Mouse (Mus musculus): ENCODE data around the gene Dnaja1.
A peak's percentile ranks its signal among the peaks of the same experiment; 100 is the strongest.

Dnaja1 gene

GRCm38 (mm10) chr4:40722011-40722666 lies at the start of gene Dnaja1:
TSS of gene Dnaja1 (plus strand) at chr4:40722150.
- DNase-seq (ENCODE audit: low spot score), result peak; percentile 99

- no peak for DNase-seq (ENCODE audit: low spot score)
Measured at GRCm38 (mm10) chr4:40673526-40673925, 48.4 kb upstream of the Dnaja1 start.

DNA sequence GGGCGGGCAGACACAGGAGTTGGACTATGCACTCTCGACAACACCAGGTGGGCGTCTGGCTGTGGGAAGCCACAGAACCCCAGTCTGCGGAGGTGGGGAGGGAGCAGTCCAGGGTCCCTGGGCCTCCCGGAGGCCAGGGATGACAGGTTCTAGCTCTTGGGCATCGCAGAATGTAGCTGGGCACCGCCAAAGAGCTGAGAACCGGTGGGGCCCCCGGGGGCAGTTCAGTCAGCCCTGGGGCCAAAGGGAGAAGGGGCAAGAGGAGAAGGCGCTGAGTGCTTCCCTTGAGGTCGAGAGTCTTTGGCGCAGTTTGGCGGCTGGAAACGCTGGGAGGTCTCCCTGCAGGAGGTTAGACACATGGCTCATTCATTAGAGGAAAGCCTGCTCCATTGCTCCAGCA lies 45.6 kb upstream of the Dnaja1 start:
- no peak for DNase-seq (ENCODE audit: low spot score)

DNA sequence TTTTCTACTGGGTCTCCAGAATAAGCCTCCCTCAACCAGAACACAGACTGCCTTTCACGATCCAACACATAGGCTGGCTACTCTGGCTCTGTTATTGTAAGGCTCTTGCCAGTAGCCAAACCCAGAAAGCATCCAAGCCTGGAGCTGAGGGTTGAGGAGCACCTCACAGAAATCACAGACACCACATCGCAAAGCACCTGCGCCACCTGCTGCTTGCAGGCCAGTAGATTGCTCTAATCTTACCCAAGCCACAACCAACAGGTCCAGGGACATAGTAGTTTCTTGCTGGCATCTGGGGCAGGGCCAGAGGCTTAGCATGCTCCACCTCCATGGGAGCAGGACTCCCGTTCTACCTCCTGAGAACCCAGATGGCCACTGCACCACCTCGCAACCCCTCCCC lies 44.8 kb upstream of the Dnaja1 start:
- DNase-seq (ENCODE audit: low spot score), result no peak

- DNase-seq (ENCODE audit: low spot score), result no peak
Measured at GRCm38 (mm10) chr4:40680250-40680860, 41.6 kb upstream of the Dnaja1 start.

- DNase-seq (ENCODE audit: low spot score), result peak; percentile 62
Measured at GRCm38 (mm10) chr4:40681908-40682307, 40.0 kb upstream of the Dnaja1 start.

DNA sequence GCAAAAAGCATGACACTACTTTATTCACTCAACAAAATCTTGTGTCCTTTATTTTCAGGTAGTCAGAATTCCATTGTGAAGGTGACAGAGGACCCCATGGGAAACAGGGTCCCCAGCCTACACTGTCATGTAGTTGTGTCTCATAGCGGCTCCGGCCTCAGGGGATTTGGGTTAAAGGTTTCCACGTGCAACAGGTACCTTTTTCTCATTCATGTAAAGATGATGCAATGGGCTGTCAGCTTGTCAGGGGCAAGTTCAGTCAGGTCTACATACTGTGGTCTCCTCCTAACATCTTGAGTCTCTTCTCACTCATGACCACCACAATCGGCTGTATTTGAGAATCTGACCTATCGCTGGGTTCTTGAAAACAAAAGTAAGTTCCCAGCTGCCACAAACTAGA lies 39.6 kb upstream of the Dnaja1 start:
- DNase-seq (ENCODE audit: low spot score), result no peak

DNA sequence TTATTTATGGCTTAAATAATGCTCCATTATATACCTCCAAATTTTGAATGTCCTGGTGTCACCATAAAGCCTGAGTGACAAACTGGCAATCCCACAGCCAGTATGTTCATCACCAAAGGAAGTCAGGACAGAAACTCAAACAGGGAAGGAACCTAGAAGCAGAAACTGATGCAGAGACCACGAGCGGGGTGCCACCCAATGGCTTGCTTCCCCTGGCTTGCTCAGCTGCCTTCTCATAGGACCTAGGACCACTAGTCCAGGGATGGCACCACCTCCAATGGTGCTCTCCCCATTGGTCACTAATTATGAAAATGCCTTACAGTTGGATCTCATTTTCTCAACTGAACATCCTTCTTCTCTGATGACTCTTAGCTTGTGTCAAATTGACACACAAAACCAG lies 38.6 kb upstream of the Dnaja1 start:
- no peak for DNase-seq (ENCODE audit: low spot score)

GRCm38 (mm10) chr4:40691100-40691499 lies 30.9 kb upstream of the Dnaja1 start:
- DNase-seq (ENCODE audit: low spot score), result no peak

GRCm38 (mm10) chr4:40697059-40697458 lies 24.9 kb upstream of the Dnaja1 start:
- DNase-seq (ENCODE audit: low spot score), result no peak

GRCm38 (mm10) chr4:40700216-40700615 lies 21.7 kb upstream of the Dnaja1 start:
- DNase-seq (ENCODE audit: low spot score), result no peak

DNA sequence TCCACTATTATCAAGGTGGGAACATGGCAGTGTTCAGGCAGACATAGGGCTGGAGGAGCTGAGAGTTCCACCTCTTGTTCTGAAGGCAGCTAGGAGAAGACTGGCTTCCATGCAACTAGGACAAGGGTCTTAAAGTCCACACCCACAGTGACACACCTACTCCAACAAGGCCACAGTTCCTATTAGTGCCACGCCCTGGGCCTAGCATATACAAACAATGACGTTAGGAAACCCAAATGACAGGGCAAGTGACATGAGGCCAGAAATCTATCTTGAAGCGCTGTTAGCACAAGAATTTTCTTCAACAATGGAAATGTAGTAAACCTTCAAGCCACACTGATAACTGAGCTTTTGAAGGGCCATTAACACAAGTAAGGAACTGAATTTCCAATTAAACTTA lies 20.2 kb upstream of the Dnaja1 start:
- no peak for DNase-seq (ENCODE audit: low spot score)

DNA sequence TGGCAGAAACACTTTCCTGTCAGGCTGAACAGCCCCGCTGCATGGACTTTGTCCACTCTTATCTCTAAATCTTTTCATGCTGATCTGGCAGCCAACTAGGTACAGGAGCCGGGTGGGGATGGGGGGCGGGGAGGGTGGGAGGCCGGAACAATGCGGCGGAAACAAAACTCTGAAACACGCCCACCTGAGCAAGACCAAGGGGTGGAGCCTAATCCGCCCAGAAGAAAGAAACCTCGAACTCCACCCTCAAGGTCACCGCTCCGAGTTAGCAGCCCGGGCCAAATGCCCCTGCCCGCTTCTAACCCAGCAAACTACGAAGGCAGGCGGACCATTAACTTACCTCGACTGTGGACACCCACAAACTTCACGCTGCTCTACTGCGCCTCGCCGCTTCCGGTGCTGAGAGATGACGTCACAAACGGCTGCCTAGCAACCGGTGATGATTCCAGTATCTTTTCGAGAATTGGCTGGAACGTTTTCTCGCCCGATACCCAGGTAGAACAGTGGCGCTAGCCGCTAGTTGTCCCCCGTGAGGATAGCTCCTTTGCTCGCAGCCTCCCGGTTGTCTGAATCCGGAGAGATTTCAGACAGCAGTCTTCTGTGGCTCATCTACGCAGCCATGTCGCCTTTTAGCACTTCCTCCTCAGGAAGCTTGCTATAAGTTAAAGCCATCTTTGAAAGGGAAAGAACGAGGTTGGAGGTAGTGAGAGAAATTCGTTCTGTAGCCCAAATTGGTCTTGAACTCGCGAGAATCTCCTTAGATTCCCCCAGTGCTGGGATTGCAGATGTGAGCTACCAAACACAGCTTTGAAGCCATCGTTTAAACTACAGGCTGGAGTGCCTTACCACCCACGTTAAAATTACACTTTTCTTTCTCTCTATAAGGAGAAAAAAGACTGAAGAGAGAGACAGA lies 18.9 kb upstream of the Dnaja1 start, which contains the start of gene Aptx:
Gene Aptx, minus strand, starts transcription at position 398 of the 913 bp plus-strand sequence.
- DNase-seq (ENCODE audit: low spot score), result peak; percentile 96

DNA sequence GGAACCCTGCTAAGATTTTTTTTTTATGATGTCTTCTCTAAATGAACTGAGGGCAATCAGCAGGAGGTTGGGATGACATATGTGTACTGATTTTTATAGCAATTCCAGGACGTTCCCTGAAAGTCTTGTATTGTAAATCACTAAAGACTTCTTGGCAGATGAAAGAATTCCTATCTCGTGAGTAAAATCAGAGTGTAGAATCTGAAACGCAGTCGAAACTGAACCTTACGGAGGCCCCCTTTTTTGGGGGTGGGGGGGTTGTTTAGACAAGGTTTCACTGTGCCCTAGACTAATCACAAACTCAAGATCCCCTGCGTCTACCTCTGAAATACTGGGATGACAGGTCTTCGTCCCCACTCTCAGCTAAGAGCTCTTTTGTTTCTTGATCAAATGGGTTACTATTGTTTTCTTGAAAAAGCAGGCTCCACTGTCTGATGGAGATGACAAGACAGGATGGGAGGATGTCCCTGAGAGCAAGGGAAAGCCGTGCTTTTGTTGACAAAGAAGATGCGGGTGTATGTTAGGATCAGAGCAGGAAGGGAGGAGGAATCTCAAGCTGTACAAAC lies 18.2 kb upstream of the Dnaja1 start:
- no peak for DNase-seq (ENCODE audit: low spot score)

DNA sequence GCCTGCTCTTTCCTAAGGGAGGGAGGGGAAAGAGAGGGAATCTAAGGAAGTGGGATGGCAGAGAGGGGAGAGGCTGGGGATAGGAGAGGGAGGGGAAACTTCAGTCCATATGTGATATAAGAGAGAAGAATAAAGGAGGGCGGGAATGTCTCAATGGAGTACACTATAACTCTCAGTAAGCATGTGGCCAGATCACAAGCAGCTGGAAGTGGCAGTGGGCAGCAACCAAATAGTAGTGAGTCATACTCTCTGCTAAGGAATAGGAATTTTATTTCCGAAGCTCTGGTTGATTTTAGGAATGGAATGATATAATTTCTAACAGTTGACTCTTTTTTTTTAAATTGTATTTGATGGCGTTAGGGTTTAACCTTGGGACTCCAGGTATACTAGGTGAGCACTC lies 4.8 kb upstream of the Dnaja1 start:
- DNase-seq (ENCODE audit: low spot score), result no peak

- no peak for DNase-seq (ENCODE audit: low spot score)
Measured at GRCm38 (mm10) chr4:40720910-40721309, 1.0 kb upstream of the Dnaja1 start.

DNA sequence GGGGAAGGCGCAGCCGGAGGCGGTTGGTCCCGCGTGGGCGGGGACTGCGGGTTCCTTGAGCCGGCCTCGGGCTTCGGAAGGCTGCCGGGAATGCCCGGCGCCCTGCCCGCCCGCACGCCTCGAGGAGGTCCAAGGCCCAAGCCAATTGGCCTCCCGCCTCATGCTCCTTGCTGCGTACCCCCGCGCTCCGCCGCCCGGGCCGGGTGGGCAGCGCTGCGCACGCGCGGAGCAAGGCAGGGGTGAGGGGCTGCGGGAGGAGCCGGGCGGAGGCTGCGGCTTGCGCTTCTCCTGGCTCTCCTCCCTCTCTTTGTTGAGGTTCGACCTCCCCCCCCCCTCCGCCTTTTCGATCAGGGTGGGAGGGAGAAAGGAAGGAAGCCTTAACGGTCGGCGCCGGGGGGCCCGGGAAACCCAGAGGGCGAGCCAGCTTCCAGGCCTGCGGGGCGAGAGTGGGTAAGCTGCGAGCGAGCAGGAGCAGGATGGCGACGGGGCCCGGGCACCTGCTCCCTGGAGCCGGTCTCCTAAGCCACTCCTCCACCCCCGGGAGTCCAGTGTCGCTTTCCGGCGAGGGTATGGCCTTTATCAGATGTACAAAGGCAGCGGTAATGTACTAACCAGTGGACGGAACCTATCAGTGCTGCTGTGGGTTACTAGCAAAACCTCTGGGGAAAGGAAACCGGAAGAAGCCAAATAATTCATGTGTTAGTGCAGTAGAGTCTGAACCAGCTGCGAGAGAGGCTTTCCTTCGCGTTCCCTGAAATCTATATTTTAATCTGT lies 924 bp downstream of the Dnaja1 start:
- DNase-seq (ENCODE audit: low spot score), result peak; percentile 63

GRCm38 (mm10) chr4:40725141-40725540 lies 3.2 kb downstream of the Dnaja1 start:
- no peak for DNase-seq (ENCODE audit: low spot score)

DNA sequence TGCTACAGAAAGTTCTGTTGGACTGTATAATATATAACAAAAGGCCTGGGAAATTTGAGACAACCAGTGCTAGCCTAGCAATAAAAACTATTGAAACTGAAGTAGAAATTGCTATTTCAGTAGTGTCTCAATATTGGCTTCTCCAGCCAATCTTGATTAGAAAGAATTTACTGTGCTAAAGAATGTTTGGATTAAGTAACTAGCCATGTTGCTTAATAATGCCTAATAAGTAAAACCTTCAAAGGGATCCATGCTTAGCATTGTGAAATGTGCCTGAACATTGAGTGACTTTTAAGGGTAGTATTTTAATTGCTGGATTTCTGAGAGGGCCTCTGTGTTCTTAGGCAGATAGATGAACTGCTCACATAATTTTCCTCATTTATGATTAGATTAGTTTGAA lies 3.6 kb downstream of the Dnaja1 start:
- no peak for DNase-seq (ENCODE audit: low spot score)

- no peak for DNase-seq (ENCODE audit: low spot score)
Measured at GRCm38 (mm10) chr4:40727247-40727646, 5.3 kb downstream of the Dnaja1 start.

DNA sequence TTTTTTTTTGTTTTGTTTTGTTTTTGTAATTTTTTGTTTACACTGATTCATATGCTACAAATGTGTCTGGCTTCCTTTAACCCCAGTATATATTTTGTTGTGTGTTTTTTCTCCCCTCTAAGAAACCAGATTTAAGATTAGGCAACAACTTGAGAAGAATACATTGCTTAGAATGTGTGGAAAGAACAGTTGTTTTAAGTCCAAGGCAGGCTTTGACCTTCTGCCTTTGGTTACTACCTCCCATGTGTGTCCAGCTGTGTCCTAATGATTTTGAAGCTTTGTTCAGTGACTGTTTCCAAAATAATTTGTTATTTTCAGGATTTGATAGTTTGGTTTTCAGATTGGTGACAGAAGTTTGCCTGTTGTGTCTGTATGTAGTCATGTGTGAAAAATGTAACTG lies 9.3 kb downstream of the Dnaja1 start:
- DNase-seq (ENCODE audit: low spot score), result no peak

DNA sequence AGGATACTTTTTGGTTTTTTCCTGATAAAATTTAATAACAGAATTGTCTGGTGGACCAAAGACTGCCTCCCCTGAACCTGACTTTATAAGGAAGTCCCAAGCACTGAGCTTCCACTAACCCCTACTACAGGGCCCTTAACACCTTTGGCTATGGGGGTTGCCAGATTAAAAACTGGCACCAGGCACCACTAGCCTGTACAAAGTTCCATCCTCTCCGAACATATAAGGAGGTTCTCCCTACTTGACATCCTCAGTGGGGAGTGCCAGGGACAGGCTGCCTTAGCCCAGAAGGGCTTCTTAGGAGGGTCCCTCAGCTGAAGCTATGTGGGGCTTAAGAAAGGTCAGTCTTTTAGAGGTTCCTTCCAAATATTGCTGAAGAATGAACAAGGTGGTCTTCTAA lies 13.4 kb downstream of the Dnaja1 start:
- no peak for DNase-seq (ENCODE audit: low spot score)

All from ovary, postnatal 14 days (tissue).